Mouse (Mus musculus) heart, postnatal 0 days (tissue): ENCODE measurements around the gene Tmem159.

Source experiments
- CTCF ChIP-seq: IDR thresholded peaks from 2 replicates; pipeline ENCODE4 v1.5.1; 2016; ENCODE audit warnings: antibody characterized with exemption, control low read depth, low read depth
- EP300 ChIP-seq: IDR thresholded peaks from 2 replicates; pipeline ENCODE4 v1.6.1; 2016; ENCODE audit warnings: antibody characterized with exemption, low read depth

GRCm38 (mm10) chr7:120055479-120055878, 46.7 kb upstream of the Tmem159 start:
- TF ChIP-seq CTCF, result peak; percentile 46
- no peak for TF ChIP-seq EP300
